Mouse (Mus musculus) large intestine, adult 2 months (tissue): Measurements from ENCODE around the gene Tfdp1. TPM values are rescaled to one million over a fixed set of nuclear protein-coding genes. Genes with fewer than 3 reads are reported as not detected.
"Not testable (repeated sequence)": the region's sequence is repeated elsewhere in the genome, so short reads cannot be mapped to it uniquely, and the experiment has no call there.

Experiments used
- DNase-seq: peaks from one replicate; pipeline ENCODE4 v3.0.0-alpha.2; 2012; ENCODE audit warnings: low read depth, low spot score
- WGBS: fragments of 180-500 bp; shearing (Covaris S2); methylation state at CpG from one replicate; pipeline ENCODE4 v1.1.7; 2018; 5-methylcytosine and 5-hydroxymethylcytosine counted together
- polyA plus RNA-seq: library from polyadenylated mRNA; depleted of rRNA; stranded (reverse); fragments of >200 nt; gene quantifications from 2 replicates; pipeline ENCODE4 v1.2.3, GENCODE M21; 2012; rRNA removed

Tfdp1 gene
- 58.4 and 70.1 TPM in 2 replicates for polyA plus RNA-seq

- WGBS: under 1% methylated on average over 67 of the region's 72 CpGs
- no peak for DNase-seq
These were observed at the start of gene Tfdp1 for GRCm38 (mm10) chr8:13338255-13338860. Tfdp1 (plus strand) TSS chr8:13338751.

GRCm38 (mm10) chr8:13292364-13292763 lies 46.2 kb upstream of the Tfdp1 start:
- 24% methylated on average over 9 of the region's 9 CpGs for WGBS
- peak; percentile 64 for DNase-seq

DNA sequence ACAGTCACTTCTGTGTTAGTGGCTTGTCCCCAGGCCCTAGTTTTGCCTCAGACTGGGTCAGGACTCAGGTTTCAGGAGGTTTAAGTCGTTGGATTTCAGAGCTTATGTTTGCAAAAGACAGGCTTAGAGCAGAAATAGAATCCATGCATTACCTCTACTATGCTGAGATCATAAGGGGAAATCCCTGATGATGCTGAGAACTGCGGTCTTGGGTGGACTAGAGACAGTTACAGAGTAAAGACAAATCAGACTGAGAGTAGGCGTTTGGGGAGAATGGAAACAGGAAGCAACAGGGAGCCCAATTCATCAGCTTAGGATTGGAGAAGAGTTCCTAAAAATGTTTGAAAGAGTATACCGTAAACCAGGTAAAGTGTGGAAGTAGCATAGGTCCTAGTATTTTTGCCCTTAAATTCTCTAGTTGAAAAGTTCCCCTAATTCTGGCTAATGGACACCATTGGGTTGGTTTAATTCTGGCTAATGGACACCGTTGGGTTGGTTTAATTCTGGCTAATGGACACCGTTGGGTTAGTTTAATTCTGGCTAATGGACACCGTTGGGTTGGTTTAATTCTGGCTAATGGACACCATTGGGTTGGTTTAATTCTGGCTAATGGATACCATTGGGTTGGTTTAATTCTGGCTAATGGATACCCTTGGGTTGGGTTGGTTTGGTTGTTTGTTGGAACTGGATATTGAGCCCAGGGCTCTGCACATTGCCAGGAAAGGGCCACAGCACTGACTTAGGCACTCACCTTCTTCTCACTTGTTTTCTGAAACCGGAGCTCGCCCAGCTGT lies 44.7 kb upstream of the Tfdp1 start:
- DNase-seq: no peak
- 93% methylated on average over 9 of the region's 9 CpGs for WGBS

- 95% methylated on average over 8 of the region's 8 CpGs for WGBS
- DNase-seq: no peak
These were observed 39.0 kb upstream of the Tfdp1 start for GRCm38 (mm10) chr8:13299571-13299970.

- DNase-seq: peak; percentile 84
- WGBS: 33% methylated on average over 7 of the region's 7 CpGs
These were observed 37.5 kb upstream of the Tfdp1 start for GRCm38 (mm10) chr8:13301036-13301435.

- 93% methylated on average over 6 of the region's 6 CpGs for WGBS
- DNase-seq: no peak
These were observed 33.1 kb upstream of the Tfdp1 start for GRCm38 (mm10) chr8:13305459-13305858.

DNA sequence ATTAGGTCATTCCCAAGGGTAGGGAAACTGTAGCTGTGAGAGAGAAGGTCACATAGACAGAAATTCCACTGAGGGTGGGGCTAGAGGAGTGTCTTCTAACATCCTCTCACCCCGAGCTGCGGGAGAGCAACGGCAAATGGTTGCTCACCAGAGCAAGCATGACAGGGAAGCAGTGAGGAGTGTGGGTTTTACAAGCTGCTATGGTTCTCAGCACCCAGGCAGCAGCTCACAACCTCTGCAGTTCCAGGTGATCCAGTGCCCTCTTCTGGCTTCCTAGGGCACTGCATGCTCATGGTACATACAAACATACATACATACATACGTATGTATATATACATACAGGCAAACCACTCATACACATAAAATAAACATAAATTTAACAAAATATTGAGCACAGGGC lies 32.7 kb upstream of the Tfdp1 start:
- no peak for DNase-seq
- WGBS: 93% methylated on average over 4 of the region's 4 CpGs

DNA sequence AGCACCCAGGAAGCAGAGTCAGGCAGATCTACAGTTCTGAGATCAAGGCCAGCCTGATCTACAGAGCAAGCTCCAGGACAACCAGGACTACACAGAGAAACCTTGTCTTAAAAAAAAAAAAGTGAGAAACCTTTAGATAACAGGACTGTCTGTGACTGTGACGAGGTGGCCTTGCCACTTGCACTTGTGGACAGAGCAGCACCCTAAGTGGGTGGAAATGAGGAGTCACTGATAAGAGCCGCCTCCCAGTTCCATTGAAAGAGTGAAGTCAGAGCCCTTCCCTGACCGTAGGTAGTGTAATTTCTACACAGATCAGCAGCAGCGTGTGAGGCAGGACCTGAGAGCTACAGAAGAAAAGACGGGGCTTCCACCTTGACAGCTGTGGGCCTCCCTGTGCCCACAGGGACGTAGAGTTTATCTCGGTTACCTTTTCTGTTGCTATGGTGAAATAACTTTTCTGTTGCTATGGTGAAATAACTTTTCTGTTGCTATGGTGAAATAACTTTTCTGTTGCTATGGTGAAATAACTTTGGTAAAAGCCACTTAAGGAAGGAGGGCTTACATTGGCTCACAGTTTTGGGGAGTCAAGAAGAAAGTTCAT lies 32.1 kb upstream of the Tfdp1 start:
- WGBS: 68% methylated on average over 7 of the region's 7 CpGs
- DNase-seq: no peak

DNA sequence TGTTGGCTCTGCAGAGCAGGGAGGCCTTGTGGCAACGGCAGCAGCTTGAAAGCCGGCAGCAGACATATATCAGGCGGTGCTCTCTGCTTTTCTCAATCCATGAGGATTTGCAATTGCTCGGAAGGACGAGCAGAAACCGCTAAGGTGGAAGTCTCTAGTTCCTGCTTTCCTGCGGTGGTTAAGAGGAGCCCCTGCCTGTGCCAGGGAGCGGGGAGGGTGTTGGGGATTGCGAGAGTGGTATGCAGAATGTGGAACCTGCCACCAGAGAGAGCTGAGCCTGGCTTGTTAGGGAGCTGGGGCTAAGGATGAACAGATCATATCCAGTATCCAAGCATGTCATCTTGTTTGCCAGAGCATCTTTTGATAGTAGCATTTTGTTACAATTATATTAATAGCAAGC lies 31.6 kb upstream of the Tfdp1 start:
- DNase-seq: no peak
- WGBS: 93% methylated on average over 9 of the region's 9 CpGs

- no peak for DNase-seq
- 45% methylated on average over 3 of the region's 3 CpGs for WGBS
These were observed 23.6 kb upstream of the Tfdp1 start for GRCm38 (mm10) chr8:13314922-13315321.

GRCm38 (mm10) chr8:13316671-13317070 lies 21.9 kb upstream of the Tfdp1 start:
- no peak for DNase-seq

DNA sequence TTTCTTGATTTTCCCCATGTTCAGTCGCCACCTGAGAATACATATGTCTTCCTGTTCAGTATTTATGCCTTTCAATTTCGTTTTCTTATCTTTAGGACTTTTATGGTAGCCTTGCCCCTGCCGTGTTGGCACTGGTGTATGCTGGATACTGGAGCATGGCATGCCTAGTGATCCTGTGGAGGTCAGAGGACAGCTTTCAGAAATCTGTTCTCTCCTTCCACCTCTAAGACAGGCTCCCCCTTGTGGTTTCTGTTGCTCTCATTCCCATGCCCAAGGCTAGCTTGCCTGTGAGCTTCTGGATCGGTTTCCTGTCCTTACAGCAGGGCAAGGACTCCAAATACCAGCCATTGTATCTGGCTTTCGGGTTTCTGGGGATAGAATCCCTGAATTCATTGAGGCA lies 12.0 kb upstream of the Tfdp1 start:
- peak; percentile 66 for DNase-seq
- 11% methylated on average over 5 of the region's 5 CpGs for WGBS

More at GRCm38 (mm10) chr8:13316671-13317070, 21.9 kb upstream of the Tfdp1 start:
- WGBS: 93% methylated on average over 10 of the region's 10 CpGs

DNA sequence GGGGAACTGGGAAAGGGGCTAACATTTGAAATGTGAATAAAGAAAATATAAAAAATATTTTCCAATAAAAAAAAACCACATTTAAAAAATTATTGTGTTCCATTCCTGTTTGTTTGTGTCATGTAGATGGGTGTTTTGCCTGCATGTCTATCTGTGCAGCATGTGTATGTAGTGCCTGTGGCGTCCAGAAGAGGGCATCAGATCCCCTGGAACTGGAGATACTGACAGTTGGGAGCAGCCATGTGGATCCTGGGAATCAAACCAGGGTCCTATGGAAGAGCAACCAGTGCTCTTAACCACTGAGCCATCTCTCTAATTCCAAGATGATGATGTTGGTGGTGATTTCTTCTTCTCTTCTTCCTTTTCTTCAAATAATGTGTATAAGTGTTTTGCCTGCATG lies 3.9 kb upstream of the Tfdp1 start:
- DNase-seq: no peak
- 56% methylated on average over 1 of the region's 1 CpGs for WGBS

GRCm38 (mm10) chr8:13337245-13337644 lies 1.3 kb upstream of the Tfdp1 start:
- WGBS: 40% methylated on average over 6 of the region's 6 CpGs
- not testable (repeated sequence) for DNase-seq

- 64% methylated on average over 3 of the region's 3 CpGs for WGBS
- no peak for DNase-seq
These were observed 873 bp upstream of the Tfdp1 start for GRCm38 (mm10) chr8:13337678-13338077.

DNA sequence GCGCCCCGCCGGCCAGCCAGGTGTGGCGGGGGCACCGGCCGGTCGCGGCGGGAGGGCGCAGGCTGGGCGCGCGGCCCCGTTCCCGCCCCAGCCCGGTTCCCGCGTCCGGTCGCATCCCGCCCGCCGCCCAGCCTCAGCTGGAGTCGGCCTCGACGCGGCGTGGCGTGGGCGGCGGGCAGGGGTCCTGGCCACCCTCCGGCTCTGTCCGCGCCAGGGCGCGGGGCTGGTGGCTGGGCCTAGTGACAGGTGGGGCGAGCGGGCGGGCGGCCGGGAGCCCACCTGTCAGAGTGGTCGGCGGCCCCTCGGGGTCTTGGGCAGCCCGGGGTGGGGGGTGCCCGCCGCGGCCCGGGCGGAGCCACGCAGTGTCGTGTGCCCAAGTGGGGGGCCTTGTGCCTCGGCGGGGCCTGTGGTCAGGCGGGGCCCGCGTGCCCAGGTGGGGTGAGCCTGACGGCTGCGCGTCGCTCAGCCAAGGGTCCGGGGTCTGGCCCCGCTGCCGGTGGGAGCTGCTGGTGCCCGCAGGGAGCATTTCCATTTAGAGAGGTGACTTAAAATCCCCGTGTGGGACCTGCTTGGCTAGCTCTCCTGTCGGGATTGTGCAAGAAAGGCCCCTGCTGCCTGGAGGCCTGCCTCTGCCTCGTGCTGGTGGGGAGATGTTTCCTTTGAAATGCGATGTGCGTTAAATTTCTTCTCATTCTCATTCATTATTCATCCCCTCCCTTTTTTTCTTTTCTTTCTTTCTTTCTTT lies 522 bp downstream of the Tfdp1 start:
- under 1% methylated on average over 63 of the region's 70 CpGs for WGBS
- DNase-seq: no peak

- DNase-seq: no peak
- 11% methylated on average over 11 of the region's 11 CpGs for WGBS
These were observed 1.1 kb downstream of the Tfdp1 start for GRCm38 (mm10) chr8:13339646-13339990.

- 85% methylated on average over 8 of the region's 8 CpGs for WGBS
These were observed 2.1 kb downstream of the Tfdp1 start for GRCm38 (mm10) chr8:13340650-13341049.

GRCm38 (mm10) chr8:13342340-13342739 lies 3.8 kb downstream of the Tfdp1 start:
- WGBS: 74% methylated on average over 2 of the region's 2 CpGs
- no peak for DNase-seq

More at GRCm38 (mm10) chr8:13340650-13341049, 2.1 kb downstream of the Tfdp1 start:
- no peak for DNase-seq

GRCm38 (mm10) chr8:13343134-13343533 lies 4.6 kb downstream of the Tfdp1 start:
- 95% methylated on average over 4 of the region's 4 CpGs for WGBS

More at GRCm38 (mm10) chr8:13343134-13343533, 4.6 kb downstream of the Tfdp1 start:
- no peak for DNase-seq
